Mouse (Mus musculus) limb, embryonic 15.5 days (tissue): ENCODE measurements around the gene Jph3. TPM values are rescaled to one million over a fixed set of nuclear protein-coding genes. Genes with fewer than 3 reads are reported as not detected.

Experiments
- ATAC-seq: fragments of 200-750 bp; cut with Nextera tagmentation; 2 replicates; pipeline ENCODE4 v1.8.0; 2017; ENCODE audit warnings: low read depth, moderate TSS enrichment; ENCODE audit not compliant: insufficient number of reproducible peaks, low FRiP score, low TSS enrichment
- H3K27ac ChIP-seq: fragments of 300-500 bp; sonication (generic); 2 replicates; pipeline ENCODE4 v1.5.1; 2015; ENCODE audit warnings: moderate library complexity, mild to moderate bottlenecking, inconsistent platforms
- H3K27me3 ChIP-seq: fragments of 300-500 bp; sonication (generic); 2 replicates; pipeline ENCODE4 v1.6.1; 2015; ENCODE audit warnings: inconsistent platforms
- H3K36me3 ChIP-seq: fragments of 300-500 bp; sonication (generic); 2 replicates; pipeline ENCODE4 v1.6.1; 2015; ENCODE audit warnings: inconsistent platforms
- H3K4me1 ChIP-seq: fragments of 300-500 bp; sonication (generic); 2 replicates; pipeline ENCODE4 v1.6.1; 2015; ENCODE audit warnings: inconsistent platforms
- H3K4me2 ChIP-seq: fragments of 300-500 bp; sonication (generic); 2 replicates; pipeline ENCODE4 v1.6.1; 2015; ENCODE audit warnings: mild to moderate bottlenecking, inconsistent platforms
- H3K4me3 ChIP-seq: fragments of 300-500 bp; sonication (generic); 2 replicates; pipeline ENCODE4 v1.5.1; 2015; ENCODE audit warnings: mild to moderate bottlenecking, inconsistent platforms
- H3K9ac ChIP-seq: fragments of 300-500 bp; sonication (generic); 2 replicates; pipeline ENCODE4 v1.6.1; 2015; ENCODE audit warnings: inconsistent platforms
- H3K9me3 ChIP-seq: fragments of 300-500 bp; sonication (generic); 2 replicates; pipeline ENCODE4 v1.6.1; 2016; ENCODE audit warnings: inconsistent platforms
- WGBS: fragments of 180-500 bp; shearing (Covaris S2); methylation state at CpG from one replicate; pipeline ENCODE4 v1.1.7; 2015; 5-methylcytosine and 5-hydroxymethylcytosine counted together
- polyA plus RNA-seq: library from polyadenylated mRNA; unstranded; fragments of >200 nt; fragmentation: Nextera tagmentation; extraction: Ambion mirVana; gene quantifications from 2 replicates; pipeline ENCODE4 v1.2.1, GENCODE M21; 2015

Gene Jph3
- polyA plus RNA-seq, 1 experiment from 2014 or later: 0.49 TPM

DNA sequence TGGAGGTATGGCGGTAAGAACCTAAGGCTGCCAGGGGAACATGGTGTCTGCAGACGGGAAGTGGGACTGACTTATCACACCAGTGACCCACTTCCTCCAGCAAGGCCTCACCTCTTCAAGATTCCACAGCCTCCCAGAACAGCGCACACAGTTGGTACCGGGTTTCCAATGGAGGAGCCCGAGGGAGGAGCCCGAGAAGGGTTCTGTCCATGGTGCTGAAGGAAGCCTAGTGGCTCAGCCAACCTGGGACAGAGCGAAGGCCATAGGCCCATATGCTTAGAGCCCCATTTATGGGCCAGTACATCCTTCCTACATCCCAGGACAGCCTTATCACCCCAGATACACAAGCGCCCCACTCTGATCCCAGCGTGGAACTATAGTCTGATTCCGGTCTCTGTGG is 32.1 kb downstream of the Jph3 start:
- Histone ChIP-seq H3K4me3 (no peak overlapping the region), H3K27ac (no peak overlapping the region), H3K27me3 (peaks cover 12% of the 10 kb centered on the region), H3K4me2 (no peak overlapping the region), H3K9ac (no peak overlapping the region), H3K9me3 (no peaks in the 10 kb centered on the region), H3K4me1 (peaks cover 3% of the 10 kb centered on the region; the same call in 1 of the 2 replicates), H3K36me3 (no peaks in the 10 kb centered on the region)
- ATAC-seq: no peak
- 27% methylated on average over 10 of the region's 10 CpGs for WGBS

DNA sequence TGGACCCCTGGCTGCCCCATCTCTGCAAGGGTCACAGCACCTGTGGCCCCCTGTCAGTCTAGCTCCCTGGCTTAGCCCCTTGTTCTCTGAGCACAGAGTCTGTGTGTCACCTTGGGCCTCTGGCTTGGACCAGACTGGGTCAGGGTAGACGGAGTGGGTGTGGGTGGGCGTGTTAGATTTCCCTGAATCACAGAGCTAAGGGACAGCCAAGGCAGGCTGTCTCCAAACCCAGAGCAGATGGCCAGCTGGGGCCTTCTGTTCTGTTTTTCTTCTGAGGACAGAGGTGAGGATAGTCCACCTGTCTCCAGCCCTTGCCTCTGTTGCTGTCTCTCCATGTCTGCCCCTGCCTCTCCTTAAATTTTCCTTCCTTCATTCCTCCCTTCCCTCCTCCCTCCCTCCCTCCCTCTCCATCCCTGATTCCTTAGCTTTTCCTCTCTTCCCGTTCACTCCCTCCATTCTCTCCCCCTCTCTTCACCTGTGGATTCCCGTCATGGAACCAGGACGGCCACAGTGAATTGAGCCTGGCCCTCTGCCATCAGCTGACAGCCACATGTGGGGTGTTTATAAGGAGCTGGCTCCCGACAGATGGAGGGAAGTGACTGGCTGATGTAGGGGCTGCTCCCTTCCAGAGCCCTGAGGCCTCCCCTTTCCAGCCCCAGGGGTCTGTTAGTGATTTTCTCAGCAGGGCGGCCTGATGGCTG is 33.7 kb downstream of the Jph3 start:
- Histone ChIP-seq H3K36me3 (no peaks in the 10 kb centered on the region), H3K27ac (no peak overlapping the region), H3K4me3 (no peak overlapping the region), H3K27me3 (peaks cover 14% of the 10 kb centered on the region), H3K4me2 (no peak overlapping the region), H3K9ac (no peak overlapping the region), H3K4me1 (peaks cover 3% of the 10 kb centered on the region; the same call in 1 of the 2 replicates), H3K9me3 (no peaks in the 10 kb centered on the region)
- ATAC-seq: no peak
- WGBS: 44% methylated on average over 7 of the region's 7 CpGs

DNA sequence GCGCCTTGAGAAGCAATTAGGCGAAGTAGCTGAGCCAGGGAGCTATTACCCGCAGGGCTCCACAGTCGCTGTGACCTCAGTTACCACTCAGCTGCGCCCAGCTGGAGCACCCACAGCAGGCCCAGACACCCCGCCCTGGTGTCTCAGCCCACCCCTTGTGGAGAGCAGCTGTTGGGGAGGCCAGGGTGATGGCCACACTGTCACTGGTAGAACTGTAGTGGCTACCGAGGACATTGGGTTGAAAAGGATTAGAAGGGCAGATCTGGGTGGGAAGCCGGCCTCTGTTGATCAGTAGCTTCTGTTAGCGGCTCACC is 34.2 kb downstream of the Jph3 start:
- Histone ChIP-seq H3K4me2 (no peak overlapping the region), H3K4me1 (peaks cover 3% of the 10 kb centered on the region; the same call in 1 of the 2 replicates), H3K9me3 (no peaks in the 10 kb centered on the region), H3K27me3 (peaks cover 14% of the 10 kb centered on the region), H3K4me3 (no peak overlapping the region), H3K9ac (no peak overlapping the region), H3K27ac (no peak overlapping the region), H3K36me3 (no peaks in the 10 kb centered on the region)
- 54% methylated on average over 9 of the region's 9 CpGs for WGBS
- no peak for ATAC-seq

DNA sequence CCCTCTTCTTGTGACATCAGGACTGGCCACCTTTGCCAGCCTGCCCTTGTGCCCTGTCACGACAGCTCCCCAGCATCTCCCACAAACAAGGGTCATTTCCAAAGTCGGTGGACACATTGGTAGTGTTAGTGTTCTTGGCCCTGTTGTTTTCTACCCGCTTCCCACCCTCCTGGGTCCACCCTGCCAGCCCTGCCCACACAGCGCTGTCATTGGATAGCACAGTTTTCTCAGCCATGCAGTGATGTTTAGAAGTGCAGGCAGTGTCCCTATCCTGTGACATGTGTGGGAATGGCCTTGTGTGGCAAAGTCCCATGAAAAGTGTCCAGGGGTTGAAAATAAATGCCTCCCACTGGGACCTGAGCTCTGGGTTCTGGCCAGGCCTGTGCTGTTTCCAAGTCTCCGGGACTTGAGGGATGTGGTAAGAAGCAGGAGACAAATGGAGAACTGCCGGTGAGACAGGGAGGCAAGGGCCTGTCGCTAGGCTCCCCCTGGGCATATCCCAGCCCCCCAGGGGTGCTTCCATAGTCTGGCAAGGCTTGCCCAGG is 36.2 kb downstream of the Jph3 start:
- no peaks in the 10 kb centered on the region for H3K36me3 ChIP-seq
- no peak overlapping the region for H3K4me3 ChIP-seq
- WGBS: 68% methylated on average over 7 of the region's 7 CpGs
- no peak overlapping the region for H3K9ac ChIP-seq
- H3K4me1 ChIP-seq: peaks cover 3% of the 10 kb centered on the region; the same call in 1 of the 2 replicates
- no peak for ATAC-seq
- H3K27ac ChIP-seq: no peak overlapping the region
- H3K4me2 ChIP-seq: no peak overlapping the region
- peaks cover 7% of the 10 kb centered on the region for H3K27me3 ChIP-seq
- no peaks in the 10 kb centered on the region for H3K9me3 ChIP-seq

DNA sequence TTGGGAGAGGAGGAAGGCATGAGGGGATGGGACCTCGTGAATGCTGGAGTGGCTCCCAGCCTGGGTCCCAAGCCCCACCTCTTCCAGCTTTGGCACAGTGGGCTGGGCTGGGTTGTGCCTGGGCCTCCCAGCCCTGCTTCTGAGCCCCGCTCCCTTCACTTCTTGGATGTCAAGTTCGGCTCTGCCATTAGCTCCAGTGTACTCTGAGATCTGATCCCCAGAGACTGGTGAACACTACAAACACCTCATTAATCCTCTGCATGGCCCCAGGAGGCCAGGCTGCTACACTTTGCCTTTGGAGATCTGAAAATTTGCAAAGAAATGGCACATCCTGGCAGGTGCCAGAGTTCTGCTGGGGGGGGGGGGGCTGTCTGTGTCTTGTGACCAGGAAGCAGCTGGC is 39.7 kb downstream of the Jph3 start:
- no peak for ATAC-seq
- Histone ChIP-seq H3K9me3 (no peaks in the 10 kb centered on the region), H3K27me3 (peaks cover 2% of the 10 kb centered on the region; the same call in 1 of the 2 replicates), H3K36me3 (no peaks in the 10 kb centered on the region), H3K27ac (no peak overlapping the region), H3K4me3 (no peak overlapping the region), H3K4me1 (no peaks in the 10 kb centered on the region), H3K9ac (no peak overlapping the region), H3K4me2 (no peak overlapping the region)
- 43% methylated on average over 3 of the region's 3 CpGs for WGBS

DNA sequence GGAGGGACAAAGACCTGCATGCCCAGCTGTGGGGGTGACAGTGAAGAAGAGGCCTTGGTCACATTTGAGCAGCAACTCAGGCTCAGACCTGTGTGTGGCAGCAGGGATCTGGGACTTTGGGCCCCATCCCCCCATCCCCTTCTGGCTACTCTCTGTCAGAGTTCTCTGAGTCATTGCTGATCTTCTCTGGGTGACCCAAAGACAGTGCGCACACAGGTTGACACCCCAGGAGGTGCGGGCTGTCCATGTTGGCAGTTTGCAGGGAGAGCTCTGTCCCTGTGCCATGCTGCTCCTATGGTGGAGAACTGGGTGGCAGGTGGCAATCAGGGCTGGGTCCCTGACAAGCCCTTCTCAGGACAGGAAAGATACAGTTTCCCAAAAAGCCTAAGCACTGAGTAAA is 40.2 kb downstream of the Jph3 start:
- Histone ChIP-seq H3K4me1 (no peaks in the 10 kb centered on the region), H3K4me3 (no peak overlapping the region), H3K9me3 (no peaks in the 10 kb centered on the region), H3K27me3 (peaks cover 2% of the 10 kb centered on the region; the same call in 1 of the 2 replicates), H3K4me2 (no peak overlapping the region), H3K9ac (no peak overlapping the region), H3K36me3 (no peaks in the 10 kb centered on the region), H3K27ac (no peak overlapping the region)
- 94% methylated on average over 2 of the region's 2 CpGs for WGBS
- no peak for ATAC-seq

DNA sequence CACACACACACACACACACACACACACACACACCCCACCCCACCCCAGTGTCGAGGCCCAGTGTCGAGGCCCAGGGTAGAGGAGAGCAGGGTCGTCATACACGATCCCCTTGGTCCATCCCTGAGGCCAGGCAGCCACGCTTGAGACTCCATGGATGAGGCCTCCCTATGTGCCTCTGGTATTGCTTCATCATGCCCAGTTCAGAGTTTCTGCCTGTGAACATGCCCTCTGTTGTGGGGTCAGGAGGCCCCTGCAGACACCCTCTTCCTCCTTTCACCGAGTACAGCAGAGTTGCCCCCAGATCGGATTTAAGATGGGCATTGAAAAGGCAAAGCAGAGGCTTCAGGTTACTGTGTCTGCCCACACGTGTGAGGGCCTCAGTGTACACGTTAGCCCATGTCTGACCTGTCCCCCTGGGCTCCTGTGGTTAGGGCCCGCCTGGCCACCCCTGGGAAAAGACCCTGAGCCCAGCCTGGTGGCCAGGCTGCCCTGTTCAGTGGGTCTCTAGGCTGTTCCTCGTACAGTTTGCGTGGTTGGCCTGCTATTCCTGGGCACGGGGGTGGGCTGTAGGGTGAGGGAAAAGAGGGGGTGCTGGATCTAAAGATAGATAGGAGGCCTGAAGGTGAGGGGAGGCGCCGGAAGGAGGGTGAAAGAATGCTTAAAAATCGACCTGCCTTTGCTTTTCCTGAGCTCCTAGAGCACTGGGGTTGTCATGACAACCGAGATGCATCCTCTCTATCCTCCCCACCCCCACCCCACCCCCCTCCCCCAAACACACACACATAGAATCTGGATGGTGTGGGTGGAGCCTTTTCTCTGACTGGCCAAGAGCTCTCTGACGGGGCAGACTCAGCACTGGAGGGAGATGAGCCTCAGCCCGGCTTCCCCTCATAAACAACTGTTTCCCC is 41.7 kb downstream of the Jph3 start:
- Histone ChIP-seq H3K36me3 (no peaks in the 10 kb centered on the region), H3K27ac (no peak overlapping the region), H3K4me3 (no peak overlapping the region), H3K4me1 (no peaks in the 10 kb centered on the region), H3K9me3 (no peaks in the 10 kb centered on the region), H3K9ac (no peak overlapping the region), H3K4me2 (no peak overlapping the region), H3K27me3 (peaks cover 2% of the 10 kb centered on the region; the same call in 1 of the 2 replicates)
- no peak for ATAC-seq
- 38% methylated on average over 19 of the region's 19 CpGs for WGBS

DNA sequence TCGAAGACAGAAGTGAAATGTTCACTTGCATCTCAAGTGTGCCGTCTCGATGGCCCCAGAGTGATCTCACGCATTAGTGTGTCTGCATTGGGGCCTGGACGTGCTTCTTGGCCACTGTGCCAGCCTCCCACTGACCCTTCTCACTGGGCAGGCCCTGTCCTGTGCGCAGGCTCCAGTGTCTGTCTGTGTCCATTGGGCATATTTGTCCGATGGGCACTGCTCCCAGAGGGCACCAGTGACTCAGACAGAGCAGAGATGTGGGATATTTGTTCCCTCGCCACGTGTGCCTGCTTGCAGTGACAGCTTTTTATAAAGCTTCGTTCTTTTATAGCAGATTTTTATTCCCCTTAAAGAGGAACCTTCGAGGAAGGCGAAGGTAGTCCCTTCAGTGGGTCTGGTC is 44.5 kb downstream of the Jph3 start:
- Histone ChIP-seq H3K27ac (no peak overlapping the region), H3K27me3 (no peaks in the 10 kb centered on the region), H3K36me3 (no peaks in the 10 kb centered on the region), H3K9ac (no peak overlapping the region), H3K4me2 (no peak overlapping the region), H3K4me1 (no peaks in the 10 kb centered on the region), H3K9me3 (no peaks in the 10 kb centered on the region), H3K4me3 (no peak overlapping the region)
- ATAC-seq: no peak
- 83% methylated on average over 12 of the region's 12 CpGs for WGBS

DNA sequence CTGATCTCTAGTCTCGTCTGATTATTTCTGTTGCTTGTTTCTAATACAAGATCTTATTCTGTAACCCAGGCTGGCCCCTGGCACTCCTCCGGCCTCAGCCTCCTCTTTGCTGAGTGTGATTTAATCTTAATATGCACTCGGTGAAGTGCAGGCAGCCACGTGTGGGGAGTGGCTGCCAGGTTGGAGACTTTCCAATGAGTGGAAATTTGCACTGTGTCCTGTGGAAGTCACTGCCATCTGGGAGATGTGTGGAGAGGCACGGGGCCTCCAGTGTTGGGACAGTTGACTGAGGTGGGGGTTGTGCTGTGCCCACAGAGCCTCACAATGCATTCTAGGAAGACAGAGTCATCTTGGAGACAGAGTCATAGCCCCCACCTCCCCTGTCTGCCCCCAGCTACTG is 53.1 kb downstream of the Jph3 start:
- WGBS: 49% methylated on average over 5 of the region's 5 CpGs
- Histone ChIP-seq H3K4me3 (no peak overlapping the region), H3K36me3 (no peaks in the 10 kb centered on the region), H3K9ac (no peak overlapping the region), H3K27ac (no peak overlapping the region), H3K4me2 (no peak overlapping the region), H3K9me3 (no peaks in the 10 kb centered on the region), H3K27me3 (peaks cover 5% of the 10 kb centered on the region; the same call in 1 of the 2 replicates), H3K4me1 (peaks cover 5% of the 10 kb centered on the region; the same call in 1 of the 2 replicates)
- ATAC-seq: no peak

DNA sequence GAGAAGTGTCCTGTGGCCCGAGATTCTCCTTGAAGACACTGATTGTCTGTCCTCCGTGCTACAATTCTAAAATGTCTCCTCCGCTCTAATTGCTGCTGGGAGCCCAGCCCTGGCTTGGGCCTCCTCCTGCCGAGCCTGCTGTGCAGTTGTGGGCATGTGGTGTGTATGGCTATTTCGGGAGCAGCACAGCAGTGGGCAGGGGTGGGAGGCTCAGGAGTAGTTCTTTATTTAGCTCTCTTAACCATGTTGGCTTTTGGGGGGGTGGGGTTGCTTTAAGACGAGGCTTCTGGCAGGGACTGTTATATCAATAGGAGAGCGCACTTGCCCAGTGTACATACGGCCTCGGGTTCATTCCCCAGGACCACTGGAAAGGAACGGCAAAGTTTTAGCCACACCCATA is 57.1 kb downstream of the Jph3 start:
- Histone ChIP-seq H3K4me1 (peaks cover 5% of the 10 kb centered on the region; the same call in 1 of the 2 replicates), H3K9ac (no peak overlapping the region), H3K27me3 (peaks cover 5% of the 10 kb centered on the region; the same call in 1 of the 2 replicates), H3K36me3 (no peaks in the 10 kb centered on the region), H3K27ac (no peak overlapping the region), H3K4me2 (no peak overlapping the region), H3K9me3 (no peaks in the 10 kb centered on the region), H3K4me3 (no peak overlapping the region)
- ATAC-seq: peak; percentile 59; the same call in 1 of the 2 replicates
- 47% methylated on average over 10 of the region's 10 CpGs for WGBS

DNA sequence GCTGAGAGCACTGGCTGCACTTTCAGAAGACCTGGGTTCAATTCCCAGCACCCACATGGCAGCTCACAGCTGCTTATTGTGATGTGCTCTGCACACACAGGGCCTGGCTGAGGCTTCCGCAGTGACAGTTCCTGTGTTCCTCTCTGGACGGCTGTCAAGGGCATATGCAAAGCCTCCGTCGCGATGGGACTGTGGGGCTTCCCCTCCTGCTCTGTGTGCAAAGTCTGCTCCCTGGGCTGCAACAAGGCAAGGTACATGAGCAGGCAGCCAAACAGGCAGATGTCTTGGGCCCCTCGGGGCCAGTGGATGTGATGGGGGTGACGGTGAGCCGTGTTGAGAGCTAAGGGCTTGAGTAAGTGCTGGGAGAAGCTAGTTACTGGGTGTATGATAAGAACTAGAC is 59.4 kb downstream of the Jph3 start:
- H3K9me3 ChIP-seq: no peaks in the 10 kb centered on the region
- H3K27ac ChIP-seq: no peak overlapping the region
- 87% methylated on average over 8 of the region's 8 CpGs for WGBS
- peaks cover 5% of the 10 kb centered on the region; the same call in 1 of the 2 replicates for H3K27me3 ChIP-seq
- no peak overlapping the region for H3K4me3 ChIP-seq
- H3K9ac ChIP-seq: no peak overlapping the region
- H3K4me2 ChIP-seq: no peak overlapping the region
- ATAC-seq: no peak
- 0 out of 2 replicates have a peak, but pooled peaks cover 5% of the 10 kb centered on the region for H3K4me1 ChIP-seq
- no peaks in the 10 kb centered on the region for H3K36me3 ChIP-seq

DNA sequence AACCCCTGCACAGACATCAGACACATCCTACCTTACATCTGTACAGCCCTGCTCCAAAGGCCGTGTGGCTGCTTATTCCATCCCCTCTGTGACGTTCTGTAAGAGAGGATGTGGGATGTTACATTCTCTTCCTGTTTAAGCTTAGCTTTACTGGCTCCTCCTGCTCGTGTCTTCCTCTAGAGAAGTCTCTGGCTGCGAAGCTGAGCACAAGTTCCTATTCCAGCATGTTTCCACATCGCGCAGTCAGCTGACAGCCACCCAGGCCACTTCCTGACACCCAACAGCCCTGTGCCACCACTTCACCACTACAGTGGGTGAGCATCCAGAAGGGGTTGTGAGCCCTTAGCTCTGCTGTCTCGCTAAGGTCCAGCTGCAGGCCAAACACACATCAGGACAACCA is 62.7 kb downstream of the Jph3 start:
- 75% methylated on average over 7 of the region's 7 CpGs for WGBS
- Histone ChIP-seq H3K4me2 (no peak overlapping the region), H3K9ac (no peak overlapping the region), H3K4me1 (no peaks in the 10 kb centered on the region), H3K9me3 (no peaks in the 10 kb centered on the region), H3K27me3 (no peaks in the 10 kb centered on the region), H3K4me3 (no peak overlapping the region), H3K36me3 (peaks cover 27% of the 10 kb centered on the region), H3K27ac (no peak overlapping the region)
- ATAC-seq: no peak
